Mouse (Mus musculus) MEL (cell line): Measurements from ENCODE around the gene Col18a1. TPM values are rescaled to one million over a fixed set of nuclear protein-coding genes. Genes with fewer than 3 reads are reported as not detected.

Source experiments
- DNase-seq: peaks from one replicate; pipeline ENCODE4 v3.0.0; 2011; ENCODE audit warnings: low read depth, low spot score
- H3K27ac ChIP-seq: 2 replicates; pipeline ENCODE4 v1.5.1; 2012; ENCODE audit warnings: low read depth, mild to moderate bottlenecking, control low read depth, low read length, moderate library complexity; ENCODE audit not compliant: control insufficient read depth
- H3K27me3 ChIP-seq, 2 experiments: fragments of 150-350 bp in 1 of 2; sonication (generic) in 1 of 2; 2 replicates each; pipeline ENCODE4 v1.6.1; 2012; ENCODE audit warnings: low read length in 2 of 2, mild to moderate bottlenecking in 2 of 2, improper control_type of control experiment in 1 of 2, moderate library complexity in 1 of 2; ENCODE audit not compliant: insufficient read depth in 2 of 2, control insufficient read depth in 1 of 2
- H3K36me3 ChIP-seq, 2 experiments: 2 replicates each; pipeline ENCODE4 v1.6.1; 2012 to 2014; ENCODE audit warnings: low read length in 2 of 2, improper control_type of control experiment in 1 of 2, inconsistent platforms in 1 of 2, mild to moderate bottlenecking in 1 of 2; ENCODE audit not compliant: insufficient read depth in 2 of 2, control insufficient read depth in 1 of 2
- H3K4me1 ChIP-seq, 2 experiments: fragments of 150-350 bp in 1 of 2; sonication (generic) in 1 of 2; 2 replicates each; pipeline ENCODE4 v1.6.1; 2012; ENCODE audit warnings: low read length in 2 of 2, improper control_type of control experiment in 1 of 2, mild to moderate bottlenecking in 1 of 2; ENCODE audit not compliant: insufficient read depth in 2 of 2, control insufficient read depth in 1 of 2
- H3K4me3 ChIP-seq, 2 experiments: fragments of 150-350 bp in 1 of 2; sonication (generic) in 1 of 2; 2 replicates each; pipeline ENCODE4 v1.5.1; 2012; ENCODE audit warnings: low read depth in 2 of 2, low read length in 2 of 2, mild to moderate bottlenecking in 2 of 2, moderate library complexity in 2 of 2, control low read depth in 1 of 2, improper control_type of control experiment in 1 of 2; ENCODE audit not compliant: control insufficient read depth in 1 of 2, insufficient read depth in 1 of 2
- H3K79me2 ChIP-seq: 2 replicates; pipeline ENCODE4 v1.6.1; 2012; ENCODE audit warnings: mild to moderate bottlenecking, low read length, moderate library complexity; ENCODE audit not compliant: control insufficient read depth, poor library complexity, insufficient read depth
- H3K9ac ChIP-seq: 2 replicates; pipeline ENCODE4 v1.6.1; 2012; ENCODE audit warnings: low read depth, mild to moderate bottlenecking, control low read depth, low read length, moderate library complexity; ENCODE audit not compliant: control insufficient read depth, poor library complexity, severe bottlenecking
- H3K9me3 ChIP-seq: fragments of 150-350 bp; sonication (generic); replicated peaks from 2 replicates; pipeline ENCODE4 v1.6.1; 2012; ENCODE audit warnings: mild to moderate bottlenecking, low read length, improper control_type of control experiment, moderate library complexity; ENCODE audit not compliant: insufficient read depth
- CHD1 ChIP-seq: IDR thresholded peaks from 2 replicates; pipeline ENCODE4 v1.6.1; 2012; ENCODE audit warnings: low read depth, mild to moderate bottlenecking, inconsistent platforms, low read length, improper control_type of control experiment
- CHD2 ChIP-seq: IDR thresholded peaks from 2 replicates; pipeline ENCODE4 v1.6.1; 2011; ENCODE audit warnings: low read length, improper control_type of control experiment
- E2F4 ChIP-seq: IDR thresholded peaks from 2 replicates; pipeline ENCODE4 v1.6.1; 2011; ENCODE audit warnings: low read depth, low read length, improper control_type of control experiment, borderline replicate concordance
- EP300 ChIP-seq, 2 experiments: IDR thresholded peaks; 2 replicates each; pipeline ENCODE4 v1.6.1; 2011; ENCODE audit warnings: improper control_type of control experiment in 2 of 2, low read length in 2 of 2, low read depth in 1 of 2, mild to moderate bottlenecking in 1 of 2
- GABPA ChIP-seq: IDR thresholded peaks from 2 replicates; pipeline ENCODE4 v1.6.1; 2012; ENCODE audit warnings: low read depth, mild to moderate bottlenecking, inconsistent platforms, low read length, improper control_type of control experiment, moderate library complexity
- JUND ChIP-seq: IDR thresholded peaks from 2 replicates; pipeline ENCODE4 v1.6.1; 2011; ENCODE audit warnings: low read depth, mild to moderate bottlenecking, improper control_type of control experiment, low read length
- KAT2A ChIP-seq: conservative IDR thresholded peaks from 2 replicates; pipeline ENCODE4 v1.6.1; 2012; ENCODE audit warnings: low read depth, low read length, improper control_type of control experiment, inconsistent platforms
- MAFK ChIP-seq: IDR thresholded peaks from 2 replicates; pipeline ENCODE4 v1.6.1; 2011; ENCODE audit warnings: low read depth, mild to moderate bottlenecking, low read length, improper control_type of control experiment, borderline replicate concordance
- MYB ChIP-seq: IDR thresholded peaks from 2 replicates; pipeline ENCODE4 v1.6.1; 2011; ENCODE audit warnings: mild to moderate bottlenecking, low read depth, low read length, improper control_type of control experiment
- MYC ChIP-seq: IDR thresholded peaks from 2 replicates; pipeline ENCODE4 v1.6.1; 2011; ENCODE audit warnings: low read depth, mild to moderate bottlenecking, low read length, improper control_type of control experiment, moderate library complexity
- NELFE ChIP-seq: IDR thresholded peaks from 2 replicates; pipeline ENCODE4 v1.6.1; 2011; ENCODE audit warnings: low read depth, low read length, improper control_type of control experiment
- NRF1 ChIP-seq: IDR thresholded peaks from 2 replicates; pipeline ENCODE4 v1.6.1; 2014; ENCODE audit warnings: low read depth, mild to moderate bottlenecking, inconsistent platforms, low read length, improper control_type of control experiment, moderate library complexity; ENCODE audit not compliant: poor library complexity, insufficient read depth, severe bottlenecking
- POLR2AphosphoS5 ChIP-seq: IDR thresholded peaks from 2 replicates; pipeline ENCODE4 v1.6.1; 2012; ENCODE audit warnings: low read depth, borderline replicate concordance, mild to moderate bottlenecking, inconsistent platforms, low read length, moderate library complexity, mixed read lengths
- SIN3A ChIP-seq: IDR thresholded peaks from 2 replicates; pipeline ENCODE4 v1.6.1; 2012; ENCODE audit warnings: low read length, improper control_type of control experiment, inconsistent platforms
- SMC3 ChIP-seq: IDR thresholded peaks from 2 replicates; pipeline ENCODE4 v1.6.1; 2011; ENCODE audit warnings: low read depth, low read length, improper control_type of control experiment
- TBP ChIP-seq: IDR thresholded peaks from 2 replicates; pipeline ENCODE4 v1.8.0; 2011; ENCODE audit warnings: low read depth, low read length, improper control_type of control experiment
- TCF12 ChIP-seq: IDR thresholded peaks from 2 replicates; pipeline ENCODE4 v1.6.1; 2014; ENCODE audit warnings: low read depth, mild to moderate bottlenecking, inconsistent platforms, low read length, improper control_type of control experiment, moderate library complexity
- UBTF ChIP-seq: IDR thresholded peaks from 2 replicates; pipeline ENCODE4 v1.6.1; 2012; ENCODE audit warnings: low read depth, mild to moderate bottlenecking, inconsistent platforms, low read length, improper control_type of control experiment, moderate library complexity, borderline replicate concordance; ENCODE audit not compliant: insufficient read depth
- ZKSCAN1 ChIP-seq: IDR thresholded peaks from 2 replicates; pipeline ENCODE4 v1.6.1; 2012; ENCODE audit warnings: low read depth, mild to moderate bottlenecking, inconsistent platforms, low read length, improper control_type of control experiment, moderate library complexity
- ZNF384 ChIP-seq: IDR thresholded peaks from 2 replicates; pipeline ENCODE4 v1.6.1; 2012; ENCODE audit warnings: low read depth, mild to moderate bottlenecking, inconsistent platforms, low read length, improper control_type of control experiment
- polyA plus RNA-seq, 2 experiments: library from polyadenylated mRNA; stranded (reverse) in 1 of 2; unstranded in 1 of 2; fragments of >175 nt in 1 of 2; fragments of >200 nt in 1 of 2; gene quantifications; 2 replicates each; pipeline versions ENCODE4 v1.2.1 to v1.2.4; 2012; ENCODE audit warnings: low replicate concordance in 2 of 2, low read depth in 1 of 2; ENCODE audit not compliant: insufficient read length in 2 of 2, insufficient read depth in 1 of 2, missing spikeins in 1 of 2
- total RNA-seq: library from RNA; depleted of rRNA; stranded (reverse); fragments of 300-350 nt; gene quantifications from 2 replicates; pipeline ENCODE4 v1.2.3, GENCODE M21; 2012

Col18a1 gene
- total and polyA plus RNA-seq, 3 experiments: 0.46 to 1.3 TPM; not detected in 1

- TF ChIP-seq MAFK (no peak), CHD2 (no peak), EP300 (IDR thresholded peaks at IDR 0.05; ENCODE audit: low read depth in 1 of 2, low read length in 2 of 2) (no peak), UBTF (no peak), KAT2A (no peak), POLR2AphosphoS5 (no peak), JUND (no peak), MYB (no peak), GABPA (no peak), ZNF384 (no peak), MYC (0 out of 2 replicates have a peak, but pooled peaks have one; percentile 27), TBP (no peak), ZKSCAN1 (no peak), NRF1 (no peak), CHD1 (no peak), TCF12 (no peak)
Observed at GRCm38 (mm10) chr10:77089336-77089735, 77.0 kb downstream of the Col18a1 start (continued).

DNA sequence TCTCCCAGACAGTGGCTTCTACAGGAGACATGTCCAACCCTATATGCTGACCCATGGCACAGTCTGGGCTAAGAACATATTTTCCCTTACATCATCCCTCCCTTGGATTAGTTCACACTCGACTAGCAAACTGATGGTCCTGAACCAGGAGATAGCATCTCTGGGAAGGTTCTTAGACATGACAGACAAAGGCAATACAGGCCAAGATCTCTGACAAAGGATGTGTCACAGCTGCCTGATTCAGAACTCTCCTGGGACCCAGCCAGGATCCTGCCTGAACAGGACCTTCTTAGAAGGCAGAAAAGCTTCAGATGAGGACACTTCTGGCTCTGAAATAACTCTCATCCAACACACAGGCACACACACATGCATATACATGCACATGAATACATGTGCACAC lies 81.8 kb downstream of the Col18a1 start:
- no peak overlapping the region for H3K4me3 ChIP-seq
- DNase-seq: no peak
- no peaks in the 10 kb centered on the region for H3K4me1 ChIP-seq
- TF ChIP-seq SMC3: no peak
- H3K9me3 ChIP-seq: no peaks in the 10 kb centered on the region
- no peaks in the 10 kb centered on the region; a peak in 1 of 4 replicates for H3K27me3 ChIP-seq
- no peak overlapping the region for H3K9ac ChIP-seq
- no peak overlapping the region for H3K27ac ChIP-seq
- H3K79me2 ChIP-seq: no peaks in the 10 kb centered on the region
- H3K36me3 ChIP-seq: no peaks in the 10 kb centered on the region

- Histone ChIP-seq H3K4me1 (no peaks in the 10 kb centered on the region), H3K79me2 (no peaks in the 10 kb centered on the region)
- no peak for TF ChIP-seq TBP
- TF ChIP-seq SIN3A: no peak
- no peak for TF ChIP-seq E2F4
- TF ChIP-seq KAT2A: no peak
- TF ChIP-seq UBTF: no peak
- TF ChIP-seq NELFE: no peak
- TF ChIP-seq EP300 (IDR thresholded peaks at IDR 0.05; ENCODE audit: low read depth in 1 of 2, low read length in 2 of 2): no peak
- no peak for TF ChIP-seq CHD2
- TF ChIP-seq, all 39 proteins: peak for 0
- H3K27ac ChIP-seq: no peak overlapping the region
- H3K27me3 ChIP-seq: no peaks in the 10 kb centered on the region; a peak in 2 of 4 replicates
- H3K9ac ChIP-seq: no peak overlapping the region
- no peak overlapping the region for H3K4me3 ChIP-seq
- H3K36me3 ChIP-seq: no peaks in the 10 kb centered on the region
- DNase-seq: no peak
- H3K9me3 ChIP-seq: no peaks in the 10 kb centered on the region
Observed at GRCm38 (mm10) chr10:77082921-77083320, 83.4 kb downstream of the Col18a1 start.
